Mouse (Mus musculus) mature B cell (primary cell): Measurements from ENCODE around the gene Tex36.

Source experiments
- in situ Hi-C: fragments of 300-500 bp; cut with MboI; formaldehyde crosslinking; loops from 2 replicates; pipeline ENCODE4 v1.14.3; 2019

The Tex36 gene

DNA sequence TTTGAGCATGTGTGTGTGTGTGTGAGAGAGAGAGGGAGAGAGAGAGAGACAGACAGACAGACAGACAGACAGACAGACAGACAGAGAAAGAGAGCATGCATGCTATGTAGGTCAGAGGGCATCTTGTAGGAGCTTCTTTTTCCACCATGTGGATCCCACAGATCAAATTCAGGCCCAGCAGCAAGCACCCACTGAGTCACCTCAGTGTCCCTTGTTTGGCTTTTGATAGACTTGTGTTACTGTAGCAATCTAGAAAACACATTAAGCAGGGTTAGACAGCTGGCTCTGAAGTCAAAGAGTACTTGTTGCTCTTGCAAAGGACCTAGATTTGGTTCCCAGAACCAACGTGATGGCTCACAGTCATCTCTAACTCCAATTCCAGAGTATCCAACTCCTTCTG lies 10.2 kb downstream of the Tex36 start:
- in situ Hi-C loops, result no loop called here

GRCm38 (mm10) chr7:133583216-133583615 lies 18.7 kb downstream of the Tex36 start:
- in situ Hi-C loops, result no loop called here

- in situ Hi-C loops, result no loop called here
These were observed 21.7 kb downstream of the Tex36 start for GRCm38 (mm10) chr7:133580296-133580640.

GRCm38 (mm10) chr7:133579491-133580295 lies 22.3 kb downstream of the Tex36 start:
- in situ Hi-C loops, result no loop called here

GRCm38 (mm10) chr7:133576825-133577224 lies 25.1 kb downstream of the Tex36 start:
- in situ Hi-C loops, result no loop called here

- in situ Hi-C loops, result no loop called here
These were observed 25.7 kb downstream of the Tex36 start for GRCm38 (mm10) chr7:133576281-133576680.

DNA sequence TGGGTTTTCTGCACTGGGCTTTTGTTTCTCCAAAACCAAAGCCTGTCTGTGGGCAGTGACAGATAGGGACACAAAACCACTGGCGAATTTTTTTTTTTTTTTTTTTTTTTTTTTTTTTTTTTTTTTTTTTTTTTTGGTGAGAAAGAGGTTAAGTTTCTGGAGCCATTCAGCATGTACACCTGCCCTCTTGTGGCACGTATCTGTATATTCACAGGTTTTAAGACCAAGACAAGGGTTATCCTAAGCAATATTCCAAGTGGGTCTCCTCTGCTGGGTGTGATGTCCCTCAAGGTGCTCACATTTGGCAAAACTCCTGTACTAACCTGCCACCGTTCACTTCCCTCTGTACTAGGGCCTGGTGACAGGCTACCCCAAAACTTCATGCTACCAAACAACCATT lies 30.0 kb downstream of the Tex36 start:
- in situ Hi-C loops, result no loop called here

- in situ Hi-C loops, result no loop called here
These were observed 32.6 kb downstream of the Tex36 start for GRCm38 (mm10) chr7:133569194-133569880.

DNA sequence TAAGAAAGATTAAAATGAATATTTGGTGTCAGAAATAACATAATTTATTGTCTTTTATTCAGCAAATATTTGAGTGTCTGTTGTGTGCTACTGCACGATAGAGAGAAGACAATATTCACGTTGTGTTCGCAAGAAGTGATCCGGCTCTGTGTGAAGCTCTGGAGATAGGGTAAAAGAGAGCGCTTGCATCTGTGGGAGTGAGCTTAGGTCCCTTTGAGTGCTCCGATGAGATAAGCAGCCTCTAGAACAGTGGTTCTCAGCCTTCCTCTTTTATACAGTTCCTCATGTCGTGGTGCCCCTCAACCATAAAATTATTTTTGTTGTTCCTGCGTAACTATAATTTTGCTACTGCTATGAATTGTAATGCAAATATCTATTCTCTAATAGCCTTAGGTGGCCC lies 37.4 kb downstream of the Tex36 start:
- in situ Hi-C loops, result no loop called here

DNA sequence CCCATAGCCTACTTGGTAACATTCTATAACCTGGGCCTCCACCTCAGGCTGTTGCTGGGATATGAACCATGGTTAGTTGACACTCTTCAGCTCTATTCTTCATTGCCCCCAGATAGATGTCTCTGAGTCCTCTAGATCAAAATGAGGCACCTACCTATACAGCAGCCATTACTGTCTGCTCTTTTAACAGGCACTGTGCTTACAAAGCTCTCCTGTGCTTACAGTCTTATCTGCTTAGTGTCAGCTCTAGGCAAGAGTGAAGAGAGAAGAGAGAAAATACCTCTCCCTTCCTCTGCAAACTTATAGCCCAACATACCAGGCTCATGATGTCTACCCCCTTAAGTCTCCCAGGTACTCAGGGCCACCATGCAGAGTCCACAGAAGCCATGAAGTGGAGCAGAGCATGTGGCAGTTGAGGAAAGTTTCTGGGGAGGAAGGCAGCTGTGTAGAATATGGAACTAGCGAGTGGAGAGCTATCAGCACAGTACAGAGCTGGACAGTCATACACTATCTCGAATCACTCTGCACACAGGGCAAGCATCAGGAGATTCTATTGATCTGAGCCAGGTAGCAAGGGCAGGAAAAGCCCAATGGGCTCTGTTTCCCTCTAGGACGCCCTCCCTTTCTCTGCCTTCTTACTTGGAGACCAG lies 38.7 kb downstream of the Tex36 start:
- in situ Hi-C loops, result no loop called here

DNA sequence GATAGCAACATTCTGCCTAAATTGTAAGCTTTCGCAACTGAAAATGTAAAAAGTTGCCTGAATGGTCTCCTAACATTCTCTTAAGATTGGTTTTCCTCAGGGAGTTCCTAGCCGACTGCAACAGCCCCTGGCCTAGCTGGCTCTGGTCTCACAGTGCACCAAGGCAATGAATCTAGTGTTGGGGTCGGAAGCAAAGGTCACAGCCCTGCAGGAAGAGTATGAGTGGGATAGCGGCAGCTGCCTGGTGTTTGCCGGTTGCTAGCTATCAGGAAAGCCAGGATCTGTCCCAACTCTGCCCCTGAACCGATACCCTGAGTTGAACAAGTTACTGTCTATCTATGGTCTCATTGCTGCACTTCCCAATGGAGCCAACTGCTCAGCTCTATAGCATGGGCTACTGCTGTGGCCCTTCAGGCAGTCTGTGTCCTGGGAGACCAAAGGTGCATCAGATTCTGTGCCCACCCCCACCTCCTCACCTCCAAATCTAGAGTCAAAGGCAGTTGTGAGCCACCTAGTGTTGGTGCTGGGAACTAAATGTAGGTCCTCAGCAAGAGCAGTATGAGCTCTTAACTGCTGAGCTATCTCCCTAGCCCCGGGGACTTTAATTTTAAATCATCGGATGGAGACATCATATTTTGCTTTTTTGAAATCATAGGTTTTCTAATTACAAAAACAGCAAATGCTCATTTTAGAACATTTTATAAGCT lies 46.0 kb downstream of the Tex36 start:
- in situ Hi-C loops, result no loop called here

DNA sequence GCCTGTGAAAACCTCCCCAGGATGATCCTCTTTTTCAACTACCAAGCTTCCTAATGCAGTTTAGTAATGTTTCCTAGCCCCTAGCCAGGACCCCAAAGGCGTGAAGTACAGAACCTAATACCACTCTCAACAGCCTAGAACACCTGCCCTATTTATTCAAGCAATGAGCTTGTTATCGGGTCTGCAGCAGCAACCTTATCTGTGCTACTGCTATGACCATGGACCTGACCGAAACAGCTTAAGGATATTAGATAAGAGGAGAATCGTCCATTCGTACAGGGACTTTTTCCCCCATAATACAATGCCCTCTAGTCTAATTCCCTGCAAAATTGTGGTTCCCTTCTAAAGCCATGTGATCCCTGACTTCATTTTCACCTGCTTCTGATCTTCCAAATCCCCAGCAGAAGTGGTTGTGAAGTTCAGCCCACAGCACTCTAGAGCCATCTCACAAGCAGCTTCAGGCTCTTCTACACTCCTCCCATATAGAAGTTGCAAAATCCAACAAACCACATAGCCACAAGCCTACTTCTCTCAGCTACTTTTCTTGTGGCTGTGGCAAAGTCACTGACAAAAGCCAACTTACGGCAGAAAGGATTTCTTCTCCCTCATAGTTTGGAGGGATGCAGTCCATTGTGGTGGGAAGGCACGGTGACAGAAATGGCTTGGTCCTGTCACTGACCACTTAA lies 49.5 kb downstream of the Tex36 start:
- in situ Hi-C loops, result no loop called here

- in situ Hi-C loops, result no loop called here
These were observed 51.0 kb downstream of the Tex36 start for GRCm38 (mm10) chr7:133551000-133551399.

DNA sequence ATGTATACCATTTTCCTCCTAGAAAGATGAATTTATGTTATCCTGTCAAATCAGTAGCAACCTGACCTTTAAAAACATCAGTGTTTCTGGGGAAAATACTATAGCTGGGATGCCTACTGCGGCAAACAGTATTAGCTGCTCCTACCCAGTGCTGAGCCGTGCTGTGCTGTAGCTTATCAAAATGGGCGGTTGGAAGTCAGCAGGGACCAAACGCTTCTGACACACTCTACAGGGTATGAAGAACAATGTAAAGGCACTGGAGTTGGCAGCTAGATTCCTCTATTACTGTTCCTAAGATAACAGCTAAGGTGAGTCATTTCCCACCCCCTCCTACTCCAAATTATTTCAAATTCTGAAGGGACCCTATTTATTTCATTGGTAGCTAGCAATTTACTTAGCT lies 53.5 kb downstream of the Tex36 start:
- in situ Hi-C loops, result no loop called here

DNA sequence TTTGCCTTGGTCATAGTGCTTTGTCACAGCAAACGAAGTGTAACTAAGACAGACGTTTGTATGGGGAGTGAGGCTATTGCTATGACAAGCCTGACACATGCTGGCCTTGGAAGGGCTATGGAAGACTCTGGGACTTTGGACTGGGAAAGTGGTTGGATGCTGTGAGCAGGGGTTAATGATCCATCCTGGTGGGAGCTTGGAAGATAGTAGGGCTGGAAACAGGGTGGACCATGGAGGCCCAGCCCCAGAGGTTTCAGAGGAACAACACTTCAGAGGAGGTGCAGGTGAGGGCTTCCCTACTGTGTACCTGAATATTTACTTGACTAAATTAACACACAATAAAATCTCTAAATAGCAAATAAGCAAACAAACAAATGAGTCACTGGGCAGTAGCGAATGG lies 56.3 kb downstream of the Tex36 start:
- in situ Hi-C loops, result no loop called here

GRCm38 (mm10) chr7:133544966-133545365 lies 57.0 kb downstream of the Tex36 start:
- in situ Hi-C loops, result no loop called here

- in situ Hi-C loops, result no loop called here
These were observed 58.8 kb downstream of the Tex36 start for GRCm38 (mm10) chr7:133543131-133543530.

DNA sequence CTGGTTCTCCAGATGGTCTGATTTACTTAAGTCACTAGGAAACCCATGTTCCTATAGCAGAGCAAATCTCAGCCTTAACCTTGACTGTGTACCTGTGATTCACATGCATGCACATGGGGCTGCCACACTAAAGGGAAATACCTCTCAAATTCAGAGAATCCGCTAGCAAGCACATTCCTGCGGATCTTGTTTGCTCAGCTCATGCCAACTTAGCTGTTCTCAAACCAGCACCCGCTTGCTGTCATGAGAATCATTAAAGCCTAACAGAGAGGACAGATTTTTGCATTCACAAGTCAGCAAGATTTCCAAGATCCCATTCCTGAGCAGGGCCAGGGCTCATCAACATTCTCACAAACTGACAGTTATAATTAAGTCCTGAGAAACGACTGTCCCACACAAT lies 64.6 kb downstream of the Tex36 start:
- in situ Hi-C loops, result no loop called here
